Comparison of ENCODE assay signal across 7 mouse cellular contexts in the genomic region with DNA sequence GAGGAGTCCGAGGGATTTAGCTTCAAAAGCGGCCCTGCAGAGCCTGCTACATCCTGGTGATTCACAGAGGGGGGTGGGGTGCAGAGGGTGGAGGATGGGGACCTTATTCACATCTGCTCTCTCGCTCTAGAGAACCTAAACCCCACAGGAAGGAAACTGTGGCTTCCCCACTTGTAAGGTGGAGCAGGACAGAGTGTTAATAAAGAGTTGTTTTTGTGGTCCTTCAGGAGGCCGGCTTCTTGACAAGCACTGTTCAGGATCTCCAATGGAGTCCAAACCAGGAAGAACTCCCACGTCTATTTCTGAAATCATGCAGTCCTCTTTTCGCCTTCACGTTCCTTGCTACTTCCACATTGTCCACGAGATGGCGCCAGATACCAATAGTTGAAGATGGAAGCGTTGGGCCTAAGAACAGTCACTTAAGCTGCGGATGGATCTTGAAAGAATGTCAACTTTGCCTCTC. TPM values are rescaled to one million over a fixed set of nuclear protein-coding genes. Genes with fewer than 3 reads are reported as not detected.
DNase-seq lines count a peak whose midpoint lies in the region; ATAC-seq lines count a peak whose summit lies in the region.

No protein-coding gene starts in this region.

- no peak overlapping the region for H3K4me2 ChIP-seq in intestine, embryonic 16.5 days (ENCODE audit: low read depth, low read length)
- 0 out of 2 replicates have a peak overlapping the region, but pooled peaks have one; percentile 7 for H3K4me2 ChIP-seq in midbrain, embryonic 16.5 days (ENCODE audit: low read length)

- H3K9me3 ChIP-seq in intestine, embryonic 16.5 days (ENCODE audit: control insufficient read depth, low read length), result no peaks in the 10 kb centered on the region
- H3K9me3 ChIP-seq in midbrain, embryonic 16.5 days (replicated peaks; ENCODE audit: control insufficient read depth, low read length, poor library complexity, severe bottlenecking), result no peaks in the 10 kb centered on the region

- H3K9ac ChIP-seq in intestine, embryonic 16.5 days (ENCODE audit: low read depth, low read length), result peak overlapping the region; percentile 3; the same call in 1 of the 2 replicates
- H3K9ac ChIP-seq in midbrain, embryonic 16.5 days (ENCODE audit: low read depth, low read length), result peak overlapping the region; percentile 45

- H3K27me3 ChIP-seq in intestine, embryonic 16.5 days (replicated peaks; ENCODE audit: control insufficient read depth, insufficient read depth, low read length), result no peaks in the 10 kb centered on the region
- H3K27me3 ChIP-seq in midbrain, embryonic 16.5 days (ENCODE audit: control insufficient read depth, insufficient read depth, low read depth, low read length), result no peaks in the 10 kb centered on the region; the same call in 1 of the 2 replicates

- intact Hi-C loops in gastrocnemius, postnatal 36 days (cut with DNase I), result loop anchor here (2.0 to 10.0 kb wide), 2 partner anchors 41 to 121 kb away; no protein-coding TSS in a partner anchor
- intact Hi-C loops in left cerebral cortex, postnatal 4 days (cut with DNase I), result loop anchor here (10.0 kb wide), 1 partner anchor 231 kb away; no protein-coding TSS in a partner anchor

- no peaks in the 10 kb centered on the region for H3K36me3 ChIP-seq in intestine, embryonic 16.5 days (ENCODE audit: control insufficient read depth, insufficient read depth, low read length)
- no peaks in the 10 kb centered on the region for H3K36me3 ChIP-seq in midbrain, embryonic 16.5 days (ENCODE audit: control insufficient read depth, insufficient read depth, low read length)

- H3K27ac ChIP-seq in intestine, embryonic 16.5 days (ENCODE audit: low read length), result no peak overlapping the region
- no peak overlapping the region for H3K27ac ChIP-seq in midbrain, embryonic 16.5 days (ENCODE audit: low read length)

- ATAC-seq in intestine, embryonic 16.5 days, result no peak
- ATAC-seq in midbrain, embryonic 16.5 days, result peak; percentile 67

- WGBS in intestine, embryonic 16.5 days, result 6% methylated on average over 11 of the region's 11 CpGs
- WGBS in midbrain, embryonic 16.5 days, result 6% methylated on average over 11 of the region's 11 CpGs

- H3K4me1 ChIP-seq in intestine, embryonic 16.5 days (ENCODE audit: control insufficient read depth, insufficient read depth, low read length), result 0 out of 2 replicates have a peak, but pooled peaks cover 9% of the 10 kb centered on the region
- H3K4me1 ChIP-seq in midbrain, embryonic 16.5 days (ENCODE audit: control insufficient read depth, insufficient read depth, low read length), result no peaks in the 10 kb centered on the region

- H3K4me3 ChIP-seq in intestine, embryonic 16.5 days (ENCODE audit: low read length), result no peak overlapping the region
- no peak overlapping the region for H3K4me3 ChIP-seq in midbrain, embryonic 16.5 days (ENCODE audit: low read depth, low read length)

- peak; percentile 65 for DNase-seq in adrenal gland, adult 2 months
- DNase-seq in embryo, embryonic 10.5 days (ENCODE audit: low spot score), result peak; percentile 94
- peak; percentile 76 to 78 for DNase-seq in gastrocnemius, postnatal 36 days
- DNase-seq in left cerebral cortex, postnatal 4 days, result peak; percentile 78
- DNase-seq in spleen, postnatal 14 days (ENCODE audit: low spot score in 2 of 2), result peak; percentile 32 to 69

RNA-seq across cellular contexts. Expression of a gene that starts 3.0 kb away (rescaled TPM):
- not detected for total RNA-seq in adrenal gland, adult 2 months (2021)
- not detected in 2 replicates for polyA plus RNA-seq in adrenal gland, adult 2 months (2012; rRNA removed)
- total RNA-seq in gastrocnemius, postnatal 36 days (2021), result not detected
- not detected in 2 replicates for polyA plus RNA-seq in intestine, embryonic 16.5 days (2015; fragmentation: Nextera tagmentation; extraction: Ambion mirVana)
- total RNA-seq in left cerebral cortex, postnatal 4 days (2021), result not detected
- not detected in 2 replicates for polyA plus RNA-seq in midbrain, embryonic 16.5 days (2015; fragmentation: Nextera tagmentation; extraction: Ambion mirVana)

RNA-seq across cellular contexts. Expression of a gene that starts 6.1 kb away (rescaled TPM):
- 1 to 10 TPM; 1.7 to 3.5 TPM for total RNA-seq in adrenal gland, adult 2 months (2021)
- 0.17 TPM in 1 of 2 replicates, not detected in the other for polyA plus RNA-seq in adrenal gland, adult 2 months (2012; rRNA removed)
- not detected for total RNA-seq in gastrocnemius, postnatal 36 days (2021)
- 0.04 and 0.13 TPM in 2 replicates for polyA plus RNA-seq in intestine, embryonic 16.5 days (2015; fragmentation: Nextera tagmentation; extraction: Ambion mirVana)
- not detected for total RNA-seq in left cerebral cortex, postnatal 4 days (2021)
- 0.07 and 0.08 TPM in 2 replicates for polyA plus RNA-seq in midbrain, embryonic 16.5 days (2015; fragmentation: Nextera tagmentation; extraction: Ambion mirVana)

RNA-seq across cellular contexts. Expression of a gene that starts 11.8 kb away (rescaled TPM):
- 1 to 10 TPM in 1 of 2 experiments, under 1 TPM in 1; 0.55 to 1.0 TPM for total RNA-seq in adrenal gland, adult 2 months (2021)
- 0.08 and 0.16 TPM in 2 replicates for polyA plus RNA-seq in adrenal gland, adult 2 months (2012; rRNA removed)
- not detected for total RNA-seq in gastrocnemius, postnatal 36 days (2021)
- polyA plus RNA-seq in intestine, embryonic 16.5 days (2015; fragmentation: Nextera tagmentation; extraction: Ambion mirVana), result 7.6 and 10.5 TPM in 2 replicates
- total RNA-seq in left cerebral cortex, postnatal 4 days (2021), result not detected
- 0.22 and 0.34 TPM in 2 replicates for polyA plus RNA-seq in midbrain, embryonic 16.5 days (2015; fragmentation: Nextera tagmentation; extraction: Ambion mirVana)

RNA-seq across cellular contexts. Expression of a gene that starts 45.3 kb away (rescaled TPM):
- total RNA-seq in adrenal gland, adult 2 months (2021), result 10 to 100 TPM; 76.7 to 86.5 TPM
- polyA plus RNA-seq in adrenal gland, adult 2 months (2012; rRNA removed), result 36.5 and 47.4 TPM in 2 replicates
- total RNA-seq in gastrocnemius, postnatal 36 days (2021), result 10 to 100 TPM; 50.4 to 58.4 TPM
- 208 and 217 TPM in 2 replicates for polyA plus RNA-seq in intestine, embryonic 16.5 days (2015; fragmentation: Nextera tagmentation; extraction: Ambion mirVana)
- total RNA-seq in left cerebral cortex, postnatal 4 days (2021), result 10 to 100 TPM; 57.9 to 64.0 TPM
- polyA plus RNA-seq in midbrain, embryonic 16.5 days (2015; fragmentation: Nextera tagmentation; extraction: Ambion mirVana), result 175 and 178 TPM in 2 replicates

RNA-seq across cellular contexts. Expression of a gene that starts 50.5 kb away (rescaled TPM):
- total RNA-seq in adrenal gland, adult 2 months (2021), result not detected
- polyA plus RNA-seq in adrenal gland, adult 2 months (2012; rRNA removed), result not detected in 2 replicates
- not detected for total RNA-seq in gastrocnemius, postnatal 36 days (2021)
- polyA plus RNA-seq in intestine, embryonic 16.5 days (2015; fragmentation: Nextera tagmentation; extraction: Ambion mirVana), result not detected in 2 replicates
- total RNA-seq in left cerebral cortex, postnatal 4 days (2021), result under 1 TPM in 1 of 2 experiments, not detected in 1; 0.54 TPM
- polyA plus RNA-seq in midbrain, embryonic 16.5 days (2015; fragmentation: Nextera tagmentation; extraction: Ambion mirVana), result not detected in 2 replicates
